Mouse (Mus musculus): ENCODE data around the gene Cdh15. TPM values are rescaled to one million over a fixed set of nuclear protein-coding genes. Genes with fewer than 3 reads are reported as not detected.

Gene Cdh15
- polyA plus RNA-seq (2015; fragmentation: Nextera tagmentation; extraction: Ambion mirVana): 0.04 and 0.06 TPM in 2 replicates

DNA sequence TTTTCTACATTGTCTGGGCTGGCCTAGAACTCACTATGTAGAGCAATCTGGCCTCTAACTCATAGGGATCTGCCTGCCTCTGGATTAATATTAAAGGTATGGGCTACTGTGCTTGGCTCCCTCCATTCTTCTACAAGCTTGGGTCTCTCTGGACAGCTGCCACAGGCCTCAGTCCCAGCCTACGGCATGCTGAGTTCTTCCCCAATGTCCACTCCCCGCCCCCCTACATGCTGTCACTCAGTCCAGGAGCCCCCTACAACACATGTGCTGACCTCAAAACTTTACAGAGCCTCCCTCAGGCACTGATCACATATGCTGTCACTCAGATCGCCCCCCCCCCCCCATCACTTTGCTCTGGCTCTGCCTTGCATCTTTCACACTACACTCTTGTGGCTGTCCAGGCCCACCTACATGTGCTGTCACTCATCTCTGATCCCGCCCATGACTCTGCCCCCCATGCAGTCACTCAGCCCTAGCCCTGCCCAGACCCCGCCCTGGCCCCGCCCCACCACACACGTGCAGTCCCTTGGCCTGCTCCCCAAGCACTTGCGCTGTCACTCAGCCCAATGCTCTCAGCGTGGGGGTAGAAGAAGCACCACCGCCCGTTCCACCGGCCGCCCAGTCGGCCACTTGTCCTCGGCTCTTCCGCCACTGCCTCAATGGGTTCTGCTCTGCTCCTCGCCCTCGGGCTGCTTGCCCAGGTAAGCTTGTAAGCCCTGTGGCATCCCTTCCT lies at the start of gene Cdh15:
Gene Cdh15 (plus strand): TSS at position 138 of the 733 bp plus-strand sequence.

Other genes starting within 250 kb of the Cdh15 start
- gene Galns, start 236.5 kb upstream of the Cdh15 start, polyA plus RNA-seq (2015; fragmentation: Nextera tagmentation; extraction: Ambion mirVana): 14.7 and 16.4 TPM in 2 replicates
- 54.7 and 74.0 TPM in 2 replicates for gene Trappc2l, start 236.3 kb upstream of the Cdh15 start, polyA plus RNA-seq (2015; fragmentation: Nextera tagmentation; extraction: Ambion mirVana)
- not detected in 2 replicates for gene Pabpn1l, start 225.2 kb upstream of the Cdh15 start, polyA plus RNA-seq (2015; fragmentation: Nextera tagmentation; extraction: Ambion mirVana)
- gene Cbfa2t3, start 148.9 kb upstream of the Cdh15 start, polyA plus RNA-seq (2015; fragmentation: Nextera tagmentation; extraction: Ambion mirVana): 1.8 TPM in 2 replicates
- gene Acsf3, start 72.5 kb upstream of the Cdh15 start, polyA plus RNA-seq (2015; fragmentation: Nextera tagmentation; extraction: Ambion mirVana): 8.2 and 10.2 TPM in 2 replicates
- 28.0 and 35.4 TPM in 2 replicates for gene Ankrd11, start 194.3 kb downstream of the Cdh15 start, polyA plus RNA-seq (2015; fragmentation: Nextera tagmentation; extraction: Ambion mirVana)
- 32.6 and 37.3 TPM in 2 replicates for gene Spg7, start 215.0 kb downstream of the Cdh15 start, polyA plus RNA-seq (2015; fragmentation: Nextera tagmentation; extraction: Ambion mirVana)

Data from urinary bladder, postnatal 0 days (tissue).